Mouse (Mus musculus) hindbrain, embryonic 12.5 days (tissue): ENCODE data around the gene Fez1. TPM values are rescaled to one million over a fixed set of nuclear protein-coding genes. Genes with fewer than 3 reads are reported as not detected.

ENCODE experiments used
- ATAC-seq: fragments of 200-750 bp; cut with Nextera tagmentation; 2 replicates; pipeline ENCODE4 v1.8.0; 2017; ENCODE audit warnings: moderate TSS enrichment; ENCODE audit not compliant: low FRiP score
- H3K27ac ChIP-seq: fragments of 300-500 bp; sonication (generic); 2 replicates; pipeline ENCODE4 v1.5.1; 2016; ENCODE audit warnings: mild to moderate bottlenecking
- H3K27me3 ChIP-seq: fragments of 300-500 bp; sonication (generic); 2 replicates; pipeline ENCODE4 v1.6.1; 2016; ENCODE audit warnings: mild to moderate bottlenecking
- H3K36me3 ChIP-seq: fragments of 300-500 bp; sonication (generic); 2 replicates; pipeline ENCODE4 v1.6.1; 2016; ENCODE audit warnings: mild to moderate bottlenecking
- H3K4me1 ChIP-seq: fragments of 300-500 bp; sonication (generic); 2 replicates; pipeline ENCODE4 v1.6.1; 2016
- H3K4me2 ChIP-seq: fragments of 300-500 bp; sonication (generic); replicated peaks from 2 replicates; pipeline ENCODE4 v1.6.1; 2016; ENCODE audit warnings: mild to moderate bottlenecking
- H3K4me3 ChIP-seq: fragments of 300-500 bp; sonication (generic); 2 replicates; pipeline ENCODE4 v1.5.1; 2016; ENCODE audit warnings: mild to moderate bottlenecking
- H3K9ac ChIP-seq: fragments of 300-500 bp; sonication (generic); 2 replicates; pipeline ENCODE4 v1.6.1; 2016; ENCODE audit warnings: mild to moderate bottlenecking, moderate library complexity
- H3K9me3 ChIP-seq: fragments of 300-500 bp; sonication (generic); replicated peaks from 2 replicates; pipeline ENCODE4 v1.6.1; 2016; ENCODE audit warnings: mild to moderate bottlenecking
- WGBS: fragments of 180-500 bp; shearing (Covaris S2); methylation state at CpG from one replicate; pipeline ENCODE4 v1.1.7; 2016; 5-methylcytosine and 5-hydroxymethylcytosine counted together
- polyA plus RNA-seq: library from polyadenylated mRNA; unstranded; fragments of >200 nt; fragmentation: Nextera tagmentation; extraction: Ambion mirVana; gene quantifications from 2 replicates; pipeline ENCODE4 v1.2.1, GENCODE M21; 2016

Gene Fez1
- polyA plus RNA-seq, 1 experiment from 2014 or later = 386 TPM

DNA sequence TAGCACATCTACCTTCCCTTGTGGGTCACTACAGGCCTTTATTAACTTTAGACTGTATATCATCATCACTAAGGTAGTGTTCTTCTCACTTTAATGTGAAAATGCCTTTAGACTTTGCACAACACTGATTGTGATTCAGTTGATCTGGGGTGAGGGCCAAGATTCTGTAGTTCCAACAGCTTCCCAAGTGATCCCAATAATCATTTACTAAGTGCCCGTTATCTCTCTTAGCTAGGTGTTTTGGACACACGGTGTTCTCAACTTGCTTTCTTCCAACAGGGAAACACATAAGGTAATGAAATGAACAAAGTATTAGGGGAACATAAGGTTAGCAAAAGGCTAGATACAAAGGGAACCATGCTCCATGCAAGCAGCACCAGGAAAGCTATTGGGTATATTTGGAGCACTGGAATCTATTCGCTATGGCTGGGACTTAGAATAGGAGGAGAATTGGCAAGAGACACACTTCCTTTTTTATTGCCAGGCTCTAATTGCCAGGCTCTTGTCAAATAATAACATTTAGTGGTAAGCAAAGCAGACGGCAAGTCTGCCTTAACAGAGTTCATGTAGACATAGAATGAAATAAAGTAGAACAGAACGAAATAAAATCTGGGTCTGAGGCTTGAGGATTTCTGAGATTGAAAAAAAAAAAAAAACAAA is 13.4 kb upstream of the Fez1 start:
- H3K27ac ChIP-seq = no peak overlapping the region
- no peaks in the 10 kb centered on the region for H3K9me3 ChIP-seq
- H3K4me3 ChIP-seq = no peak overlapping the region
- H3K9ac ChIP-seq = no peak overlapping the region
- no peak for ATAC-seq
- 92% methylated on average over 5 of the region's 5 CpGs for WGBS
- H3K4me2 ChIP-seq = no peak overlapping the region
- no peaks in the 10 kb centered on the region for H3K36me3 ChIP-seq
- no peaks in the 10 kb centered on the region for H3K4me1 ChIP-seq
- no peaks in the 10 kb centered on the region for H3K27me3 ChIP-seq

DNA sequence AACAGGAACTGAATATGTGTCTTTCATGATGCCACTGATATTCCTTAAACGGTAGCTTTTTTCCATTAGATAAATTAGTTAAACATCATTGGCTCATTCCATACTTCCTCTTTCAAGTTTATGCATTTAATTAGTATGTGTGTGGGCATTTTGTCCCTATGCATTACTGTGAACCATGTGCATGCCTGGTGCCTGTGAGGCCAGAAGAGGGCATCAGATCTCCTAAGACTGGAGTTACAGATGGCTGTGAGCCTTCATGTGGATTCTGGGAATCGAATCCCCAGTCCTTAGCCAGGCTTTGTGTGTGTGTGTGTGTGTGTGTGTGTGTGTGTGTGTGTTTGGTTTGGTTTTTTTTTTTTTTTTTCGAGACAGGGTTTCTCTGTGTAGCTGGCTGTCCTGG is 7.2 kb upstream of the Fez1 start:
- no peak overlapping the region for H3K9ac ChIP-seq
- H3K9me3 ChIP-seq = no peaks in the 10 kb centered on the region

DNA sequence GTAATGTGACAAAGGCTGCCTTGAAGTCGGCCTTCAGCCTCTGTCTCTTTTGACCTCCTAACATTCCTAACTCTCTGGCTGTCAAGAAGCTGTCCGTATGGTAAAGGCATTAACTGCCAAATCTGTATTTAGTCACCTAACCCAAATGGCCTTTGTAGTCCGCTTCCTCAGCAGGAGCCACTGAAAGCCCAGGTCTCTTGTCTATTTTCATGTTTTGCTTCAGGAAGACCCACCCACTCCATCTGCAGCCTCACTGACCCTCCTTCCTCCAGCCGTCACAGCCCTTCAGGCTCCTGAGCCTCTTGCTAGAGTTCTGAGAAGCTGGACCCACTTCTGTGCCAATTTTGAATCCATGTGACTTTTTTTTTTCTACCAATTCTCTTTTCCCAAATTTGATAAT is 2.8 kb upstream of the Fez1 start:
- whole genome bisulfite sequencing = 48% methylated on average over 4 of the region's 4 CpGs
- no peak for ATAC-seq

More for the DNA sequence above, 7.2 kb upstream of the Fez1 start:
- H3K27me3 ChIP-seq = no peaks in the 10 kb centered on the region
- WGBS = 88% methylated on average over 3 of the region's 3 CpGs
- no peak overlapping the region for H3K27ac ChIP-seq
- H3K36me3 ChIP-seq = no peaks in the 10 kb centered on the region
- H3K4me2 ChIP-seq = no peak overlapping the region
- no peak for ATAC-seq
- H3K4me1 ChIP-seq = no peaks in the 10 kb centered on the region
- no peak overlapping the region for H3K4me3 ChIP-seq

DNA sequence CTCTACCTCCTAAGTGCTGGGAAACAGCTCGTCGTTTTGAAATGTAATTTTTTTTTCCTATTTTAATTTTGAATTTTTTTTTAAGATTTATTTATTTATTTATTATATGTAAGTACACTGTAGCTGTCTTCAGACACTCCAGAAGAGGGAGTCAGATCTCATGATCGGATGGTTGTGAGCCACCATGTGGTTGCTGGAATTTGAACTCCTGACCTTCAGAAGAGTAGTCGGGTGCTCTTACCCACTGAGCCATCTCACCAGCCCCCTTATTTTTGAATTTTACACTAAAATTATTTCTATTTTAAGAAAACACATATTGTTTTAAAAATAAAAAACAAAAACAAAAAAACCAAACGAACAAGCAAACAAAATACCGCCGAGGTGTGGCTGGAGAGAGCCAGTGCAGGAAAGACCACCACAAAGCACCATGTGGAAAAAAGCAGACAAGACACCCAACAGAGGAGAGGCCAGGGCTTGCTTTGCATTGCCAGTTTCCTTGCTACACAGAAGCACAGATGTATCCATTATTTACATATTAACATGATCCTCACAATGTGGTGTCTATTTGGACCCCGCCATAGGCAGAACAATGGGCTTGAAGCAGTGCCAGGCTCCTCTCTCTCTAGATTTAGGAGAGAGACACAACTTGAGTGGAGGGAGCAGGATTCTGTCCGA is 558 bp upstream of the Fez1 start:
- Histone ChIP-seq H3K4me3 (peak overlapping the region; percentile 31; the same call in 1 of the 2 replicates), H3K4me2 (peak overlapping the region; percentile 55), H3K9me3 (no peaks in the 10 kb centered on the region), H3K36me3 (no peaks in the 10 kb centered on the region), H3K27ac (peak overlapping the region; percentile 98), H3K9ac (no peak overlapping the region), H3K27me3 (no peaks in the 10 kb centered on the region), H3K4me1 (peaks cover 17% of the 10 kb centered on the region)
- peak; percentile 88 for ATAC-seq
- 21% methylated on average over 9 of the region's 9 CpGs for WGBS

More for the DNA sequence above, 2.8 kb upstream of the Fez1 start:
- Histone ChIP-seq H3K36me3 (no peaks in the 10 kb centered on the region), H3K9me3 (no peaks in the 10 kb centered on the region), H3K27me3 (no peaks in the 10 kb centered on the region), H3K27ac (no peak overlapping the region), H3K4me3 (no peak overlapping the region), H3K4me1 (peaks cover 17% of the 10 kb centered on the region), H3K9ac (no peak overlapping the region), H3K4me2 (no peak overlapping the region)

DNA sequence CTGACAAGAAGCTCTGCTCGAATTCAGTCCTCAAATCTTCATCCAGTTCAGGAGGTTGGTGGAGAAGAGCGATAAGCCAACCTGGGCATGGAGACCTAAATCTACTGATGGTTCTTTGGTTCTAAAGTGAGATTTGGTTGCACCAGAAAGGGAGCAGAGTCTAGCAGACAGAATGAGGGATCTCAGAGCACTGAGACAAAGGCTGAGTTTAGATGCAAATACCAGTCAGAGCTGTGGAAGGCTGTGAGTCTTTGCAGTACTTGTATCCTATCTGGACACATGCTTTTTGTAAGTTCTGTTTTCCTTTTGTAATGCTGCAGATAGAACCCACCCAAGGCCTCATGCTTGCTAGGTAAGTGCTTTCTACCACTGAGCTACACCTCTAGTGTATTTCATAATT is 360 bp downstream of the Fez1 start:
- Histone ChIP-seq H3K36me3 (no peaks in the 10 kb centered on the region), H3K4me2 (peak overlapping the region; percentile 55), H3K4me3 (peak overlapping the region; percentile 31), H3K27me3 (no peaks in the 10 kb centered on the region), H3K9ac (peak overlapping the region; percentile 54; the same call in 1 of the 2 replicates), H3K27ac (peak overlapping the region; percentile 98), H3K4me1 (peaks cover 17% of the 10 kb centered on the region), H3K9me3 (no peaks in the 10 kb centered on the region)
- 14% methylated on average over 2 of the region's 2 CpGs for WGBS
- ATAC-seq = peak; percentile 63

DNA sequence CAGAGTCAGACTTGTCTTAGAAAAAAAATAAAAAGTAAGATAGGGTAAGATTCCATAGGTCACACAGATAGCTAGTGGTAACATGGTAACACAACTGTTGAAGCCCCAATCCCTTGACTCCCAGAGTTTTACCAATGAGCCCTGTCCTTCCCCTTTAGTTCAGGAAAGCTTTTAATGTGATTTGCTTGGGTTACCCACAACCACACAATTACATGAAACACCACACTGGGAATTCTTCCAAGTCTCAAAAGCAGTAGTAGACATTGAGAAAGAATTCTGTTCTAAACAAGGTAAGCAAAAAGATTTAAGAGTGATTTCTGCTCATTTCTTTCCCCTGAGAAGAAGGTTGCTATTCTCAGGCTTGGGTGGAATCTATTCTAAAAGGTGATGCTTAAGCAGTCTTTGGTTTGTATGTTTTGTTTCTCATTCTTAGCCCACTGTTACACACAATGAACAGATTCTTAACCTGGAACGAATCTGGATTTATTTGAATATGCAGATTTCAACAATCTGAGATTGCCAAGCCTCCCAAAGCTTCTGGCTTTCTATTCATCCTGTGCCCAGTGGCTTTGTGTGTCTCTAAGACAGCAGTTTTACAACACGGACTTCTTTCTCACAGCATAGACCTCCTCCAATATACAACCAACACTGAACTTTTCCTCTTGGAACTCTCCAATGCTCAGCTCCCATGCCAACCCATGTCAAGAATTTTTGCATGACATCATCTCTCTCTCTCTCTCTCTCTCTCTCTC is 5.1 kb downstream of the Fez1 start:
- Histone ChIP-seq H3K4me2 (no peak overlapping the region), H3K9ac (no peak overlapping the region), H3K27ac (no peak overlapping the region), H3K36me3 (no peaks in the 10 kb centered on the region), H3K27me3 (no peaks in the 10 kb centered on the region), H3K9me3 (no peaks in the 10 kb centered on the region), H3K4me1 (peaks cover 15% of the 10 kb centered on the region), H3K4me3 (no peak overlapping the region)
- 50% methylated on average over 2 of the region's 2 CpGs for WGBS
- no peak for ATAC-seq

DNA sequence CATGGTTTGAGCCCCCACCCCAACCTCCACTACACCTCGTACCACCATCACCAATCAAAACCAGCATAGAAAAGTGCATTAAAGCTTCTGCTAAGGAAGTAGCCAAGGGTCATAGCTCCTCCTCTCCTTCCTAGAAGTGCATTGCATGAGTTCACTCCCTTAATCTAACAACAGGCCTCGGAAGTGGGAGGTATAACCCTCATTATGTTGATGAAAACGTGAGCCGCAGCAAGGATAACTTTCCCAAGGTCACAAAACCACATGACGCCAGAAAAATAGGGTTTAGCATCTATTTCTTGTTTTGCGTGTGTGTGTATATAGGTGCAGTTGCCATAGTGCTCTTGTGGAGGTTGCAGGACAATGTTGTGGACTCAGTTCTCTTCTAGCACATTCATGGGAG is 9.7 kb downstream of the Fez1 start:
- Histone ChIP-seq H3K9me3 (no peaks in the 10 kb centered on the region), H3K27ac (no peak overlapping the region), H3K4me3 (no peak overlapping the region), H3K4me2 (no peak overlapping the region), H3K9ac (no peak overlapping the region), H3K4me1 (peaks cover 23% of the 10 kb centered on the region), H3K27me3 (no peaks in the 10 kb centered on the region), H3K36me3 (peaks cover 6% of the 10 kb centered on the region)
- WGBS = 77% methylated on average over 6 of the region's 6 CpGs
- no peak for ATAC-seq

DNA sequence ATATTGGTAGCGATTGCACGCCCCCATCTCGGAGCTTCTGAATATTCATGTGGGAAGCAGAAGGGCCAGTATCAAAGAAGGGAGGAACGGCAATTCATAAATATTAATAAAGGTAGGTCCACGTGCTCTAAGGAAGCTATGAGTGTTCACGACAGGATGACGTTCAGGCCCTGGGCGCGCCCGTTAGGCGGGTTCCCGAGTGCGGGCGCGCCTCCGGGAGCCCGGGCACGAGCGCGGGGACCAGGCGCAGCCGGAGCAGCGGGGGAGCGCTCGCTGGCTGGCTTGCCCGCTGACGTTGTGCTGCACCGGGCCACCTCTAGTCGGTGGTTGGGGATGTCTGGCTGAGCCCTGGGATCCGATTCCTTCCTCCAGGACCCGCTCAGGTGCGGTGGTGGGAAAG is 10.9 kb downstream of the Fez1 start:
- peak; percentile 92 for ATAC-seq
- H3K9ac ChIP-seq = peak overlapping the region; percentile 88
- H3K27me3 ChIP-seq = no peaks in the 10 kb centered on the region
- peak overlapping the region; percentile 67 for H3K4me2 ChIP-seq
- peak overlapping the region; percentile 66 for H3K4me3 ChIP-seq
- WGBS = 1% methylated on average over 32 of the region's 32 CpGs
- H3K9me3 ChIP-seq = no peaks in the 10 kb centered on the region
- H3K4me1 ChIP-seq = peaks cover 23% of the 10 kb centered on the region
- H3K27ac ChIP-seq = peak overlapping the region; percentile 91
- peaks cover 12% of the 10 kb centered on the region for H3K36me3 ChIP-seq

DNA sequence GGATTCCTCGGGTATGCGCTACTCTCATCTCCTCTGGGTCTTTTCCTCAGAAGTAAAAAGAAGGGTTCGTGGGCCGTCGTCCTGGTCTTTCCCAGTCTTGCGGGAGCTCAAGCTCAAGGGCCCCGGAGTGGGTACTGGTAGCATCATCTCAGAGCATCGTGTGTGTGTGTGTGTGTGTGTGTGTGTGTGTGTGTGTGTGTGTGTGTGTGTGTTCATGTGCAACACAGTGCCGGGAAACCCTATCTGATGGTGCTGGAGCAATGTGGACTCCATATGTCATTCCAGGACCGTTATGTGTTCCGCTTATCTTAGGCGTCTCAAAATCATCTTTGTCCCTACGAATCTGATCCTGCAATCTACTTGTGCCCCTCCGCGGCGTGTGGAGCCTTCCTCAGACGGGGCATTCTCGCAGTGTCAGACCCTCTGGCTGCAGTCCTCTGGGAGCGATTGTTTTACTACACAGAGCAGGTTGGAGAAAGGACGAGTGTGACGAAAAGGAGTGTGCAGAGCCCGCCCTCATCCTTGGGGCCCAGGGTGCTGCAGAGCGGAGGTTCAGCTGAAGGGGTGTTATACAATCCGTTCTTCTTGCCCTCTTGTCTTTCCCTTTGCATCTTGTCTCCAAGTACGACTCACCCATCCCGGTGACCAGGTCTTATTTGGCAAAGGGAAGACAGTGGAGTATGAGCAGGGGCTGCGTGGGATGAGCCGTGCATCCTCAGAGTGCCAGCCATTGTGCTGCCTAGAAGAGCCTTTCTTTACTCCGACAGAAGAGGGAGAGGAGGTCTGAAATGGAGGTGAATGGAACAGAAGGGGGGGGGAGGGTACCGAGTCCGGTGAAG is 11.6 kb downstream of the Fez1 start:
- H3K36me3 ChIP-seq = peaks cover 12% of the 10 kb centered on the region
- ATAC-seq = peak; percentile 78
- WGBS = 2% methylated on average over 31 of the region's 31 CpGs
- peak overlapping the region; percentile 67 for H3K4me2 ChIP-seq
- H3K4me1 ChIP-seq = peaks cover 23% of the 10 kb centered on the region
- H3K27me3 ChIP-seq = no peaks in the 10 kb centered on the region
- peak overlapping the region; percentile 88 for H3K9ac ChIP-seq
- H3K27ac ChIP-seq = peak overlapping the region; percentile 91
- peak overlapping the region; percentile 66 for H3K4me3 ChIP-seq
- H3K9me3 ChIP-seq = no peaks in the 10 kb centered on the region

DNA sequence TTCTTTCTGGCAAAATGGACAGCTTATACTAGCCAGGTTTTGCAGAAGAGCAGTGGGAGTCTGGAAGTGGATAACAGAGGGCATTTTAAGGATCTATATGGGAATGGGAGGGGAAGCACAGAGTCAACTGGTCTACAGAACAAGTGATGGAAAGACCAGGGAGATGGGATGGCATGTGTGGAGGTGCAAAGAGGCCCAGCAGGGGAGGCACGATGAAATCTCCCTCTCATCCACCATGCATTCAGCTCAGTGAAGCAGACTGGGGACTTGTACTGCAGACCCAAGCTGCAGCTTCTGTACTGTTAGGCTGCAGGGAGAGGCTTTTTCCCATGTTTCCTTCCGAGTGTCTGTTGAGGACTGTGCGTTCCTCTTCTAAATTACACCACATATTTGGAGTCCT is 12.2 kb downstream of the Fez1 start:
- Histone ChIP-seq H3K9me3 (no peaks in the 10 kb centered on the region), H3K4me3 (peak overlapping the region; percentile 66), H3K4me1 (peaks cover 23% of the 10 kb centered on the region), H3K9ac (peak overlapping the region; percentile 88), H3K27me3 (no peaks in the 10 kb centered on the region), H3K36me3 (peaks cover 14% of the 10 kb centered on the region), H3K27ac (peak overlapping the region; percentile 91), H3K4me2 (peak overlapping the region; percentile 67)
- 19% methylated on average over 3 of the region's 3 CpGs for WGBS
- ATAC-seq = peak; percentile 21

DNA sequence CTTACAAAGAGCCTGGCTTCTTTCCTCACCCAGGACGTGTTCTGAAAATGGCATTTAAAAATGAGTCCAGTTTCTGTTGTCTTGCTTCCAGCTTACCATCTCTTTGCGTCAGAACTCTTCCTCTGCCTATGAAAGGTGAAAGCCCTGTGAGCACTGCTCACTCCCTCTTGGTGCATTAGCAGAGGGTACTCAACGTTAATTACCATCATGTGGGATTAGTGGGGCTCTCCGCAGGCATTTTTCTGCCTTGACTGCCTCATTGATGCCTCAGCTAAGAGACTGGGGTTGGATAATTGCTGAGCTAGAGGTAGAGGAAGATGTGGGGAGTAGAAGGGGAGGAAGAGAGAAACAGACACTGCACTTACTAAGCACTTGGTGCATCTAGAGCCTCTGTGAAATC is 24.7 kb downstream of the Fez1 start:
- no peaks in the 10 kb centered on the region for H3K27me3 ChIP-seq
- ATAC-seq = no peak
- no peak overlapping the region for H3K9ac ChIP-seq
- no peak overlapping the region for H3K4me2 ChIP-seq
- H3K36me3 ChIP-seq = peaks cover 74% of the 10 kb centered on the region
- H3K4me3 ChIP-seq = no peak overlapping the region
- 62% methylated on average over 4 of the region's 4 CpGs for WGBS
- no peak overlapping the region for H3K27ac ChIP-seq
- no peaks in the 10 kb centered on the region for H3K9me3 ChIP-seq
- H3K4me1 ChIP-seq = no peaks in the 10 kb centered on the region

DNA sequence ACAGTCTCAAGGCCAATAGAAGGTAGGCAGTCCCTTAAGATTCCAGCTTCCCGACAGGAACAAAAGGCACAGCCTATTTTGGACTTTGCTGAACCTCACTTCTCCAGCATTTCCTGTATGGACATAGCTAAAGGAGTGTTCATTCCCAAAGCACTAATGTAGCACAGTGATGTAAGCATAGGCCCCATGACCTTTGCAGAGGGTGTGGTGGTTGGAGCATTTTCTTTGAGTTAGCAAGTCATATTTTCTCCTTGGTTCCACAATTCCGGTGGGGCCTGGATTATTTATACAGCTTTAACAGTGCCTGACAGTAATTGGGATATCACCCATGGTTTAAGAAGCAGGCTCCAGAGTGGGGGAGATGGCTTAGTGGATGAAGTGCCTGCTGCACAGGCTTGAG is 27.0 kb downstream of the Fez1 start:
- no peak for ATAC-seq
- 77% methylated on average over 2 of the region's 2 CpGs for WGBS
- H3K27me3 ChIP-seq = no peaks in the 10 kb centered on the region
- H3K36me3 ChIP-seq = peaks cover 82% of the 10 kb centered on the region
- H3K4me1 ChIP-seq = no peaks in the 10 kb centered on the region
- H3K9me3 ChIP-seq = no peaks in the 10 kb centered on the region
- no peak overlapping the region for H3K4me3 ChIP-seq
- no peak overlapping the region for H3K27ac ChIP-seq
- no peak overlapping the region for H3K9ac ChIP-seq
- H3K4me2 ChIP-seq = no peak overlapping the region
